Mouse (Mus musculus): ENCODE results near the gene Mrto4.

GRCm38 (mm10) chr4:139400487-139400886, 48.1 kb upstream of the Mrto4 start:
- TF ChIP-seq CTCF (conservative IDR thresholded peaks at IDR 0.05; ENCODE audit: low read length) (no peak), NANOG (IDR thresholded peaks at IDR 0.05; ENCODE audit: borderline replicate concordance, low read length) (no peak)

Measured in E14TG2a.4 (cell line).